In genomic region chr19:60553501-60553900, GRCm38 (mm10) we compare ENCODE assay signal across 9 mouse cellular contexts. TPM values are rescaled to one million over a fixed set of nuclear protein-coding genes. Genes with fewer than 3 reads are reported as not detected.
DNase-seq lines count a peak whose midpoint lies in the region; ATAC-seq and TF ChIP-seq lines count a peak whose summit lies in the region.
"Had no signal": no experiment of that assay in that cellular context is flagged by ENCODE, and none has a peak within 500 bp of the region (broad histone marks: within the 10 kb centered on the region; RNA-seq: fewer than 3 reads in every experiment).

No protein-coding gene starts in this region.

- H3K9me3 ChIP-seq in forebrain, postnatal 0 days (ENCODE audit: low read length), result no peaks in the 10 kb centered on the region
- no peaks in the 10 kb centered on the region for H3K9me3 ChIP-seq in forebrain, embryonic 13.5 days (replicated peaks)
- H3K9me3 ChIP-seq in kidney, postnatal 0 days (replicated peaks; ENCODE audit: low read length), result no peaks in the 10 kb centered on the region
- H3K9me3 ChIP-seq: megakaryocyte, embryonic 14.5 days had no signal

- H3K36me3 ChIP-seq in forebrain, postnatal 0 days (ENCODE audit: insufficient read depth), result peaks cover 14% of the 10 kb centered on the region; the same call in 1 of the 2 replicates
- peaks cover 23% of the 10 kb centered on the region for H3K36me3 ChIP-seq in forebrain, embryonic 13.5 days (ENCODE audit: poor library complexity, severe bottlenecking)
- H3K36me3 ChIP-seq in kidney, postnatal 0 days (ENCODE audit: insufficient read depth, low read length), result 0 out of 2 replicates have a peak, but pooled peaks cover 4% of the 10 kb centered on the region

- no peaks in the 10 kb centered on the region for H3K27me3 ChIP-seq in forebrain, postnatal 0 days (ENCODE audit: insufficient read depth, low read length)
- H3K27me3 ChIP-seq in forebrain, embryonic 13.5 days, result no peaks in the 10 kb centered on the region
- no peaks in the 10 kb centered on the region for H3K27me3 ChIP-seq in kidney, postnatal 0 days (ENCODE audit: insufficient read depth, low read length)
- H3K27me3 ChIP-seq: megakaryocyte, embryonic 14.5 days had no signal

- H3K4me3 ChIP-seq in forebrain, postnatal 0 days (ENCODE audit: low read depth, low read length), result no peak overlapping the region
- no peak overlapping the region for H3K4me3 ChIP-seq in forebrain, embryonic 13.5 days
- no peak overlapping the region for H3K4me3 ChIP-seq in kidney, postnatal 0 days (replicated peaks; ENCODE audit: low read depth, low read length)
- H3K4me3 ChIP-seq: megakaryocyte, embryonic 14.5 days had no signal

- no peak for ATAC-seq in forebrain, postnatal 0 days
- no peak for ATAC-seq in forebrain, embryonic 13.5 days
- ATAC-seq in kidney, postnatal 0 days (replicated peaks; ENCODE audit: low FRiP score, low read depth), result no peak

- DNase-seq in forebrain, postnatal 0 days, result peak; percentile 71
- DNase-seq in 416B (ENCODE audit: low read depth), result peak; percentile 71
- peak; percentile 82 for DNase-seq in adipocyte (ENCODE audit: low spot score)
- peak; percentile 36 for DNase-seq in embryo, embryonic 9.5 days (ENCODE audit: extremely low spot score)
- peak; percentile 59 for DNase-seq in kidney, postnatal 0 days (ENCODE audit: low spot score)
- DNase-seq in lung, adult 18-20 months, result peak; percentile 28 to 43
- peak; percentile 24 to 25 for DNase-seq in right cerebral cortex, postnatal 36 days (ENCODE audit: low spot score in 2 of 2)

- no peak overlapping the region for H3K27ac ChIP-seq in forebrain, postnatal 0 days (ENCODE audit: low read depth, low read length)
- H3K27ac ChIP-seq in forebrain, embryonic 13.5 days, result no peak overlapping the region
- no peak overlapping the region for H3K27ac ChIP-seq in kidney, postnatal 0 days

- H3K4me2 ChIP-seq in forebrain, postnatal 0 days (ENCODE audit: low read depth), result no peak overlapping the region
- no peak overlapping the region for H3K4me2 ChIP-seq in forebrain, embryonic 13.5 days
- no peak overlapping the region for H3K4me2 ChIP-seq in kidney, postnatal 0 days (ENCODE audit: low read length)

- no peak overlapping the region for H3K9ac ChIP-seq in forebrain, postnatal 0 days
- H3K9ac ChIP-seq in forebrain, embryonic 13.5 days, result no peak overlapping the region
- H3K9ac ChIP-seq in kidney, postnatal 0 days (ENCODE audit: low read depth, low read length), result no peak overlapping the region

- peak; percentile 79 for TF ChIP-seq CTCF in forebrain, postnatal 0 days (IDR thresholded peaks at IDR 0.05; ENCODE audit: low read depth)
- peak; percentile 76 for TF ChIP-seq CTCF in kidney, postnatal 0 days (IDR thresholded peaks at IDR 0.05; ENCODE audit: low read depth)

- no peaks in the 10 kb centered on the region for H3K4me1 ChIP-seq in forebrain, postnatal 0 days (ENCODE audit: insufficient read depth)
- no peaks in the 10 kb centered on the region for H3K4me1 ChIP-seq in forebrain, embryonic 13.5 days
- no peaks in the 10 kb centered on the region for H3K4me1 ChIP-seq in kidney, postnatal 0 days (replicated peaks; ENCODE audit: insufficient read depth, low read length)

RNA-seq across cellular contexts. Expression of gene Cacul1, which starts 27.3 kb away (rescaled TPM):
- 50.3 and 55.8 TPM in 2 replicates for total RNA-seq in forebrain, postnatal 0 days (2014; rRNA removed)
- polyA plus RNA-seq in forebrain, postnatal 0 days (2015; fragmentation: Nextera tagmentation; extraction: Ambion mirVana), result 9.6 and 14.4 TPM in 2 replicates
- polyA plus RNA-seq in forebrain, embryonic 13.5 days (2015; fragmentation: Nextera tagmentation; extraction: Ambion mirVana), result 19.3 and 20.9 TPM in 2 replicates
- polyA plus RNA-seq in kidney, postnatal 0 days (2015; fragmentation: Nextera tagmentation; extraction: Ambion mirVana), result 17.8 and 20.0 TPM in 2 replicates

Comparison
In these comparisons a context has a peak if more than half of its experiments do, and no peak if none do; other contexts are left out.
1. DNase-seq: peak in every context shown above with its lines; median percentile 82 in adipocyte; 71 in forebrain, postnatal 0 days; 71 in 416B; 59 in kidney, postnatal 0 days; 36 in embryo, embryonic 9.5 days; 36 in lung, adult 18-20 months; 24 in right cerebral cortex, postnatal 36 days.